Mouse (Mus musculus) cerebellum, postnatal 25 days (tissue): Measurements from ENCODE around the gene Snx18.
A peak's percentile ranks its signal among the peaks of the same experiment; 100 is the strongest.

ENCODE experiments used
- DNase-seq, 2 experiments: peaks; one replicate each; pipeline ENCODE4 v3.0.0; 2021; ENCODE audit warnings: mixed read lengths in 2 of 2

Gene Snx18

DNA sequence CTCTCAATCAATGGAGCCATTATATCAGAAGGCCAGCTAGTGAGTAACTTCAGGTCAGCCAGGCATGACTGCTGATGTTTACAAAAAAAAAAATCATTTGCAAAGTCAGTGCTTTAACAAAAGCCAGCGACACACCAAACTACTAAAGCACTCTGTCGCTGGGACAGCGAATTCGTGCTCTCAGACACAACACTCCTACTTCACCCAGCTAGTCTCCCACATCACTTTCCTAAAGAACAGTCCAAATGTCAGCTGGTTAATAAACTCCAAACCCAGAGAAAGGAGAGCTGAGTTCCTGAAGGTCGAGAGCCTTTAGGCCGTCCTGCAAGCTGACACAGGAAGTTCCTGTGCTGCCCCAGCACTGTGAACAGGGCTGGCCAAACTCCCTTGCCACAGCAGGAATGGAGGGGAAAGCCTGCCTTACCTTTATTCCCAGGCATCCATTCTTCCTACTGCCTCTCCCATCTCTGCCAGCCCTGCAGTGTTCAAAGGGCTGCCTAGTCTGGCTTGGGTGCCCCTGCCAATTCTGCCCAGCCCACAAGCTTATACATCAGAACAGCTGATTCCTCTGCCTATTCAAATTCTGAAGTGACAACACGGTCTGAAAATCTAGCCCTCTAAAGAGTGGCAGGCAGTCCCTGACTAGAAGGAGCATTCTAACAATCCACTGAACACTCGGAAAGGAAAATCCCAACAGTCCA is 2.2 kb downstream of the Snx18 start:
- DNase-seq, result peak; percentile 54 to 56

DNA sequence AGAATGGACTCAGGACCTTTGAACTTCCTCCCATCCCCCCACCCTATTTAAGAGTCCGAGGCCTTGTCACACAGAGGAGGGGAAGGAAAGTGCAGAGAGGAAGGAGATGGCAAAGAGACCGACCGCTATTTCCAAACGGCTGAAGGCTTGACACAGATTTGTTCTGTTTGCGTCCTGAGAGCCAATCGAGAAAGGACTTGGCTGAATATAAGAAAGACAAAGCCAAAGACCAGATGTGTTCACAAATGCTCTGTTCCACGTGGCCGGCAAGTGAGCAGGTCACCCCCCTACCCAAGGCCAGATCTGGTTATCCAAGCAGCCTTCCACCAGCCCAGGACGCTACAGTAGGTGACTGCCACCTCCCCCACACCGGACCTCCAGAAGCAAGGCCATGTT is 2.8 kb downstream of the Snx18 start:
- peak; percentile 44 to 51 for DNase-seq

DNA sequence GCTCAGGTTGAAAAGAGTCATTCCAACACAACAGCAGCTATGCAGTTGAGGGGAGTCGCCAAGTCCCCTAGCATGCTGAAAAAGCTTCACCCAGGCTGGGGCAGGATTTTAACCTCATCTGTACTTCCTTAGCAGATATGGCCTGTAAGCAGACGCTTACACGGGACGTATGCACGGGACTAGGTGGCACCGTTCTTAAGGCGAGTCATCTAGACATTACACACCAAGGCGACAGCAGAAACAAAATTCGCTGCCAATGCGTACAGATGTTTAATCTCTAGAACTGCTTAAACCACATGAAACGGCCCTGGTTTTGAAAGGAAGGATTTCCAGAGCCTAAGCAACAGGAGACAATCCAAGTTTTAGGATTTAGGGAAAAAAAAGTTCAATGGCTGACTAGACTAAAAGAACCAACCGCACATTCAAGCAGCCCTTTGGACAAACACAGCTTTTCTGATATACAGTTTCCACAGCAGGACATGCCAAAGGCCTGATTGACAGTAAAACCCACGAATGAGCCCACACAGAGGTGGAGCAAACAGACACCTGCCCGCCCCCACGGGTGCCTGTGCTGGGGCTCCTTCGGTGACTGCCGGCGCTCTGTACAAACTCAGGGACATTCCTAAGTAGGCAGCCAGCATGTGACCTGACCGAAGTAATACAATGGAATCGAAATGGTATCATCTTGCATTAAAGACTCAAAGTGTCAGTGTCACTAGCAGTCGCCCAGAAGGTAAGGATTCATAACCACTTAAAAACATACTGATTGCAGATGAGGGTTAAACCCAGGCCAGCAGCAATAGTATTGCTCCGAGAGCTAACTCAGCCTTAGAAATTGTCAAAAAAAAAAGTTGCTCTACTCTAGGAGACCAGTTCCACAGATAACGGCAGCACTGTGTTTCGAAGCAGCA is 3.5 kb downstream of the Snx18 start:
- DNase-seq, result peak; percentile 77 to 87

DNA sequence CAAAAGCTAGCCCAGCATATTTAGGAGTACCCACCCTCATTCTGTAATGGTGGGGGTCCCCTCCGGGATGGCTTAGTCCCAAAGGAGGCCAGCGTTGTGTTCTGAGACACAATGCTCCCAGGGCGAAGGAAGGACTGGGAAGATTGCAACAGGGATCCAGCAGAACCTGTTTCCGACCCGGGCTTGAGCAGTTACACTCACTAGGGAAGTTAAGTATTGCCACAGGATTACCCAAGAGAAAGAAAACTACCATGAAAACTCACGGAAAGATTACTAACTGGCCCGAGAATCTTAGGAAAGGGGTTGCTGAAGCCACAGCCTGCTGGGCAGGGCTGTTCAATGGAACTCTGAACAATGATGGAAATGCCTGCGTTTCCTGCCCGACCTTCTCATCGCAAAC is 4.5 kb downstream of the Snx18 start:
- peak in 1 of 2 experiments; percentile 18 for DNase-seq

DNA sequence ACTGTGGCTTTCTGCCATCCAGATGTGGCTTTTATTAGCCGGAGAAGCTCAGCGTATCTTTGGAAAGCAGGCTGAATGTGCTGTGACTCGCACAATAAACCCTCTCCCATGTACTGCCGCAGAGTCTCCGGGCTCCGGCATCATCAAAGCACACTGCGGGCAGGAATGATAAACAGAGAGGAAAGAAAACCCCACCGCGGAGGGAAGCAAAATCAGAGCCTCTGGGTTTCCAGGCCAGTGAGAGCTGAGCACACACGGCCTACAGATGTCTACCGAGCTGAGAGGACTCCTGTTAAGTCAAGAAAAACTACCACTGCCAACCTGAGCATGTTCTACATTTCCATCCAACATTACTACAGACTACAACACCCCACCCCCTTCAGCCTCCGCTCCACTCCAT is 5.0 kb downstream of the Snx18 start:
- peak; percentile 16 to 33 for DNase-seq

DNA sequence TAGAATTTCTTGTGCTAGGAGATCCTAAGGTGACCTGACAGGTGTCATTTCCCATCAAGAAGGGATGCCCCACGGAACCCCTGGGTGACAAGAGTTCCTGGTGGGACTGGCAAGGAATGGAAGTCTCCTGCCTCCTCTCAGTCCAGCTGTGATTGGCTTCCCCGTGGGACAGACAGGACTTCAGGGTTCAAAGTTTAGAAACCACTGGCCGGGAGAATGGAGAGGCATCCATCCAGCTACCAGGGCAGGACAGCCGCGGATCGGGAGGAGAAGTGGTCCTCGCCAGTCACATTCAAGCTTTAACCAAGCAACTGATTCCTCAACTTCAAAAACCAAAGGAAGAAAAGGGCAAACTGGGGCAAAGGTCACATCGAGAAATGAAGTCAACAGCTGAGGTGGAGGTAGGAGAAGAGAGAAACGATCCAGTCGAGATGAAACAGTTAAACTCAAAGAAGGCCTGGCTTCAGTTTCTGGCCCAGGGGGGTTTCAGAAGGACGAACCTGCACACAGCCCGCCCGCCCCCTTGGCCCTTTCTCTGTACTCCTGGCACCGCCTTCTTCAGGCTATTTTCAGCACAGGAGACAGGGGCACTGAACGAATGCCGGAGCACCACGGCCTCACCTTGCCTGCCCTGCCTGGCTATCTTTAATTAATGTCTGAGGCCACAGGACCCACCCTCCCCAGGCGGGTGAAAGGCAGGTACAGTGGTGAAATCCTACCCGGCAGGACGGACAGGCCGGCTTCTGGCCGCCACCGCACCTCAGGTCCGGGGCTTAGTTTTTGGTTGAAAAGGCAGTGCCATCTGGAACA is 6.0 kb downstream of the Snx18 start:
- DNase-seq, result peak in 1 of 2 experiments; percentile 34

DNA sequence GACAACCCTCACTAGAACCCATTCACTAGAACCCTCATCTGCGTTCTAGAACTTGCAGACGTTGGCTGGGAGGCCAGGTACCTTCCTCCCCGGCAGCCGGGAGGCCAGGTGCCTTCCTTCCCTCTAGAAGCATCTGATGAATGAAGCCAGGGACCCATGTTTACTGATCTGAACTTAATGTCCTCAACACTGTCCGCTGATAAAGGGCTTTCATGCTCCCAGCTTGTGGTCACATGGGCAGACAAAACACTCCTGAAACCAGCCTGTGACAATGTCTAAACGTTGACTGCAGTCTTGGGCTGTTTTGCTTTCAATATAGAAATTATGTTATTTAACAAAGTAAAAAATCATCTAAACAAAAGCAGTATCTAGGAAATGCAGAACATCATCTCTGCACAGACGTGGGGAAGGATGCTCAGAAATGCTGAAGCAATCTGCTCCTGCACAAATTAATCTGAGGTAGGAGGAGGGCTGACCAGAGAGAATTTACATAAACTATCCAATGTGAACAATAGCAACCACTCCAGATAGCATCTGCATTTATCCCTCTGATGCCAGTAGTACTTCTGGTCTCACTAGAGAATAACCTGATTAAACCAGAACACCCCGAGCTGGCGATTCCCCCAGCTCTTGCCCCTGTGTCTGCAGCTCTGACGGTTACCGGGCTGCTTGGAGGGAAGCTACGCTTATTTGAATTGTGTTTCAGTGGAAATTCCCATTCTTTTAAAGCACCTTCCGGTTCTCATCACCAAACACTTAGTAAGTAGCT is 7.4 kb downstream of the Snx18 start:
- DNase-seq, result peak in 1 of 2 experiments; percentile 5

DNA sequence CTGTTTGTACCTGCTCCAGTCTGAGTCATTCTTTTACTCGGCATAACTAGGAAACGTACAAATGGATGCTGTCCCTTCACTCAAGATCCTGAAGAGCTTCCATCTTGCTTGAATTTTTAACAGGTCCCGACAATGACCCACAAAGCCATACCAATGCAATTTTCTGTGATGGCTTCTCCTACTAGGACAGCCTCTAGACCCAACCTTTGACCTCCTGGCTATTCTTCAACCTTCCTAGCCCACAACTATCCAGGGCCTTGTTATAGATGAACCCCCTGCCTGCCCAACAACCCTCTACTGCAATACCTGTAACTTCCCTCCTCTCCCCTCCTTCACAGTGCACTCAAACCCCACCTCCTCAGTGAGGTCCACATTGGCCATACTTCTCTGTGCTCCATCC is 8.9 kb downstream of the Snx18 start:
- DNase-seq, result no peak

DNA sequence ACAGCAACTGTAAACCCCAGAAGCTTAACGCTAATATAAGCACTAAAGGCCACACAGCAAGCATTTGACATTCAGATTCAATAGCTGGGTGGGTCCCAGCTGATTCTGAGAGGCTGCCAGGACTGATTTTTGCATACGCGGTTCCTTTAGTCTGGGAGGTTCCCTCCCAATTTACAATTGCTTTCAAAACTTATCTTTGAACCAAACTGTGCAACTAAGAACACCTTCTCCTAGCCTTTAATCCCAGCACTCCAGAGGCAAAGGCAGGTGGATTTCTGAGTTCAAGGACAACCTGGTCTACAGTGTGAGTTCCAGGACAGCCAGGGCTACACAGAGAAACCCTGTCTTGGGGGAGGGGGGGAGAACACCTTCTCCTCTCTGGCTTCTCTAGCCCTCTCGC is 10.5 kb downstream of the Snx18 start:
- no peak for DNase-seq

DNA sequence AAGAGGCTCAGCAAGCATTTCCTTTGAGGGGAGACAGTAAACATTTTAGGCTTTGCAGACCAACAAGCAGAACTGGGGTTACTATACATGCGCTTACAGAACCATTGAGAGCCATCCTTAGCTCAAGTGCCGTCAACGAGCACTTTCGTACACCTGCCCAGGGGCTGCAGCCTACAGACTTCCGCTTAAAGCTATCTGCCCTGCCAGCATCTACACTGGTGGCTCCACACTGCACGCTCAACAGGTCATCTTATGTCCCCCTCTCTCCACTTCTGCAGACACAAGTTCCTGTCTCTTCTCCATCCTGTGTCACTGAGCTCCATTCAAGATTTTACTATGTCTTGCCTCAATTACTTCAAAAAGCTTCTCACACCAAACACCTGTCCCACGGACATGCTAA is 11.0 kb downstream of the Snx18 start:
- DNase-seq, result no peak

DNA sequence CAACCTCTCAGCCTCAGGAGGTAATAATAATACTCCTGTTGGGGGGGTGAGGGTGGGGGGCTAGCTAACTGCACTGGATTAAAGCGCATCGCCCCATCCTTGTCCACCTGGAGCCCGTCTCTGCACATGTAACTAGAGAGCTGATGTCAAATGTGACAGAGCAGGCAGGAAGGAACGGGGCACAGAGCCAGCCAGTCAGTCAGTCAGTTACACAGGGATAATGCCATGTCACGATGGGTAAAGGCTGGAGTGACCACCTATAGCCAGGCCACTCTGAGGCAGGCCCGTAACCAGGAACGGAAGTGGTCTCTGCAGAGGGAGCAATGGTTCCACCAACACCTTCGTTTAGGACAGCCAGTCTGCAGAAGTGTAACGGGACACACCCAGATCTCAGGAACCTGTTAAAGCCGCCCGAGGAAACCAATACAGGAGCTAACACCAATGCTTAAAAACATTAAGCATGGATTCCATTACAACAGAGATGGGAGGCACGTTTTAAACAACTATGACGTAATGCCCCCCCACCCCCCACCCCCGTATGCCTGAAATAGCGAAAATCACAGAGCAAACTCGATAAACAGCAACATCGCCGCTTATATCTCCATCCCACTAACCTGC is 11.5 kb downstream of the Snx18 start:
- peak in 1 of 2 experiments; percentile 21 for DNase-seq

DNA sequence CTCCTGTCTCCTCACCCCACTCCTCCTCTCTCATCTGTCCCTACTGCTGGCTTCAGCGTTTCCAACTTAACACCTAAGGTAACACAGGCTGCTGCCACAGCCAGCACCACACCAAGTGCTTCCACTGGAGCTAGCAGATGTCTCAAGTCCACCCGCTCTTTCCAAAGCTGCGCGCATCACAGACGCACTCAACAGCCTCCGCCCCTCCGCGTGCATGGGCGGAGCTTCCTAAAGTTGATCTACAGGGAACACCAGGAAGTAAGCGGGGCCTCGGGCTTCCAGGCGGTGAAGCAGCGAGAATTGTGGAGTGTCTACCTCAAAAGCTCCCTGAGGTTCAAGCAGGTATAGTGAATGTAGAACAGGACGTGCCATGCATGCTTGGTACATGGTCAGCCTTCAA is 12.2 kb downstream of the Snx18 start:
- DNase-seq, result peak in 1 of 2 experiments; percentile 9

DNA sequence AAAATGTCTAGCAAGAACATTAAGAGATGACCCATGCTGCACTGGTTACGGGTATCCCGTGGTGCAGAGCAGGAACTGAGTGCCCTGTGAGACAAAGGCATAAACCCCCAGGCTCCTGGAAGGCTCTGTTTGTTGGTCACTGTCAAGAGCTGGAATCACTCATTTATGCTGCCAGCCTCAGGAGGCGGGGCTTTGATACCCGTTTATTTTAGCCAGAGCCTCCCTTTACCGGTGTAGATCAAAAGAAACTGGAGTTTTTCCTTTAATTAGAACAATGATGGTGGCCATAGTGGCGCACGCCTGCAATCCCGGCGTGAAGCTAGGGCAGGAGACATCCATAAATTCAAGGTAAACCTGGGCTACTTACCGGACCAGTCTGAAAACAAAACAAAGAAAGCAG is 12.7 kb downstream of the Snx18 start:
- peak in 1 of 2 experiments; percentile 3 for DNase-seq

DNA sequence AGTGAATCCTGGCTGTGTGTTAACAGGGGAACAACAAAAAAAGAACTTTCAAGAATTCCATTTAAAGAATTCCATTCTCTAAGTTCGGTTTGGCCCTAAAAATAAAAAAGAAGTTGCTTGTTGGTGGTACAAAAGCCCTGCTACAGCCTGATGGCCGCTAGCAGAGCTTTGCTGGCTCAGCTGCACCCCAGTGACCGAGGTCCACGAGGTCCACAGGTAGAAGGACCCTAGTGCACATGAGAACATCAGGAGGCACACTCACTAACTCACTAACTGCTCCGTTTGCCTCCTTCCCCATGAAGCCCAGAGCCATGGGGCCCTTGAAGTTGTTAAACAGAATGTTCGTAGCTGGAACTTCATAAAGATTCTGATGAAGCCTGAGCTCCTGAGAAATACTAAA is 14.0 kb downstream of the Snx18 start:
- DNase-seq, result peak; percentile 5 to 6

DNA sequence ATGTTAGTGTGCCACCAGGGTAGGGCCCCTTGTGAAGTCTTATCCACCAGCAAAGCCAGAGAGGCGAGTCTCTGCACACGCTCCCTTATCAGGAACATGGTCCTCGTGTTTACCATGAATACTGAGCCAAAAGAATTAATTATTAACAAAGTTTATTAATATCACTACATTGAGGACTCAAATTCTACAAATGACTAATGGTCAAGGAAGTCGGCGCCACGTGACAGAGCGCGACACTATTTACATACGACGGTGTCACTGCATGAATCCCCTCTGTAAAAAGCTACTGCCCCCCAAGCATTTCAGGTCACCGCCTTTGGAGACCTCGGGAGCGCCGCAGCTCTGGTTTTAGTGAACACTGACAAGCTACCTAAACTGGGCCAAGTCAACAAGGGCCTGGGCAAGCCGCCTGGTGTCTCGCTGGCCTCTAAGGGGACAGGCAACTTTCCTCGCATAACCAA is 15.5 kb downstream of the Snx18 start:
- DNase-seq, result peak; percentile 52 to 67

DNA sequence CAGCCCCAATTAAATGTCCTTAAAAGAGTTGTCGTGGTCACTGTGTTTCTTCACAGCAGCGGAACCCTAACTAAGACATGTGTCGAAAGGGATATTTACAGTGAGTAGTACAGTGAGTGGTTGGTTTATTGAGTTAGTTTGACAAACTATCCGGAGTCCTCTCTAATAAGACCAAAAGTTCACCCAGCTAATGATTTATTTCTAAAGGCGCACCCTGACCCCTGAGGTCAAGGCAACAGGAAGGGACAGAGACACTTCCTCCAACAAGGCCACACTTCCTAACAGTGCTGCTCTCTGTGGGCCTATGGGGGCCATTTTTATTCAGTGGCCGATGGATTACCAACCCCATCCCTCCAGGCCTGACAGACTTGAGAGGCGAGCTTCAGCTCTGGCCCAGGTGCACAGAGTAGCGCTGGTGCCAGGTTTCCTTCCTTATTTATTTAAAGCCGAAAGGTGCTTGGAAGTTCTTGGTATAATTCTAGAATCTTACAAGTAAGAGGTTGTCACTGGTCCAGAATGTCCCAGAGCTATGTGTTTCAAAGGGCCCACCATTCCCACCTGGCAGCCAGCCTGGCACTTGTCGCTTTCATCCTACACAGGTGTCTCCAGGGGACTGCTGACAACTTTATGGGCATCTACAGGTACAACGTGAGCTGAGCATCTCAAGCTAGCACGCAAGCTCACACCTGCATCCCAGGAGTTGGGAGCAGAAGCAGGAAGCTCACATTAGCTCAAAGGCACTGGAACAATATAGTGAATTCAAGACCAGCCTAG is 16.3 kb downstream of the Snx18 start:
- DNase-seq, result no peak

DNA sequence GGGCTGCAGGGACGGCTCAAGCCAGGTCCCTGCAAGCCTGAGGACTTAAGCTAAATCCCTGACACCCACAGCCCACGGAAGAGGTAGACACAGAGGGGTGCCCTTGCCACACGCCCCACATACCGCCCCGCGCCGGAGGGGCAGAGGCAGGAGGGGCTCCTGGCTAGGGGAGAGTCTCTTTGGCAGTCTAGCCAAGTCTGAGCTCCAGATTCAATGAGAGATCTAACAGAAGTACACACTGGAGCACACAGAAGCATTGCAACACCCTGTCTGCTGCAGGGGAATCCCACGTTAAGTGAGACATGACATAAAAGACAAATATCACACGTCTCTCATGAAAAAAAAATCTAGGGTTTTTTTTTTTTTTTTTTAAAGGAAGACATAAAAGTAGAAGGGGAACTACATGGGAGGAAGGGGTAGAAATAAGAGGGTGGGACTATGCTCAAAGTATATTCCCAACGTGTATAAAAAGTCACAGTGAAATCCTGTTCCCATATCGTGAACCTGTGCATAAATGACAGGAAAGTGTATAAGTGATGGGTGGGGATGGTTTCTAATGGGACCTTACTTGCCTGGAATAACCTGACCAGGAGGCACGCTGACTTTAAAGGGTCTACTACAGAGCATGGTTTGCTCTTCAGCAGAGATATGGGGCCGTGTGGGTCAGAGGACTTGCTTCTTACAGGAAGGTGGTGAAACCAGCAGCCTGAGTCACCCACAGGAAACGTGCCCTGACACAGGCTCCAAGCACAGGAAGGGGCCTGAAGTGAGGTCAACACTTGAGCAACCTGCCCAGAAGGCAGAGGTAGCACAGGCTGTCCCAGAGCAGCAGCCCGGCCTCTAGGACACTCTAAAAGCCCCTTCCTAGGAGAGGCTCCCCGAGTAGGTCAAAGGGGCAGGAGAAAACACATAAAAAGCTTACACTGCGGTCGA is 17.6 kb downstream of the Snx18 start:
- no peak for DNase-seq

DNA sequence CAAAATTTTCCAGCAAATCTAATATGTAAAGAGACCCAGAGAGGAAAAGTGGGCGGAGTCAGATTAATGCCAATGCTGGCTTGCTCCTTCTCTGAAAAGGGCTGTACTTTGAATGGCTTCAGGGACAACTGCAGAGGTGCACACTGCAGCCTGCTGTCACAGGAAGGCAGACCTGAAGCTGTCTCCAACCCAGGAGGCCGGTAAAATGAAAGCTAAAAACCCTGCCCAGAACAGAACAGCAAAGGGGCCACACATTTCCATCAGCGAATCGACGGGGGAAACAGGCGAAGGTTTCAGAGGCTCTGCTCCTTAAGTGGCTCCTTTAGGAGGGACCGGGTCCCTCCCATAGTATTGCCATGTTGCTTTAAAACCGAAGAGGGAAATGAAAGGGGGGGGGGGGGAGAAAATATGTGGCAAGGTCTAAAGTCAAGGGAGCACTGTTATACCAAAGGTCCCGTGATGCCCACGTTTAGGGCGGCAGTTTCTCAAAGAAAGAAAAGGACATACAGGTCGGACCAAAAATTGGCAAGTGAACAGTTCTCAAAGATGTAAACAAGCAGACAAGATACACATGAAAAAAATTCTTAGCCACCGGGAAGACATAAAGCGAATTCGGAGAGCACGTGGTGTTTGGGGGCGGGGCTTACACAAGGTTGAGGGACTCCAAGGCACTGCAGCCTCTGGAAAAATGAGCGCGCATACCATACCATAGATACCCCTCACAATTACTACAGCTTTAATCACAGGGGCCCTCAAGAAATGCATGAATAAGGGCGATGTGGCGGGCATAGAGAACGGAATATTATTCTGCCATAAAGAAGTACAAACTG is 18.4 kb downstream of the Snx18 start:
- no peak for DNase-seq

DNA sequence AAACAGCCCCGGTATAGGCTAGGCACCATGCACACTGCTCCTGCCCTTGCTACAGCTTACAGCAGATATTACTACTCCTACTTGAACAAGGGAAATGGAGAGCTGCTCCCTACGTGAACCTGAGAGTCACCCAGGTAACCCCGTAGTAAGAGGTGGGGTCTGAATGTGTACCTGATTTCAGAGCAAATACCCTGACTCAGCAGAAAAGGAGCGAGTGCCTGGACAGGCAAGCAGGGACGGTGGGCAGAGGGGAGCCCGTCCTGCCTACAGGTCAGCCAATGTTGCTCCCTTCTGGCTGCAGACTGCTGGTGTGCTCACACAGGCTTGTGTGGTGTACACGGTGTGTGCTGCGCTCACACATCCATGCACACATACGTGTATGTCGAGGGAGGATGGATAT is 20.7 kb downstream of the Snx18 start:
- DNase-seq, result no peak
